Mouse (Mus musculus): ENCODE measurements around the gene Olfr1140. TPM values are rescaled to one million over a fixed set of nuclear protein-coding genes. Genes with fewer than 3 reads are reported as not detected.

Gene Olfr1140
- not detected for total RNA-seq (2021)
- long read RNA-seq, experiment 1: 0 reads
- long read RNA-seq, experiment 2: 0 reads

- no peak for DNase-seq
Observed at GRCm38 (mm10) chr2:87743452-87743851, at the start of gene Olfr1140. Gene Olfr1140, plus strand, starts transcription at chr2:87743752.

GRCm38 (mm10) chr2:87693847-87694246 is 49.7 kb upstream of the Olfr1140 start, which contains the start of gene Olfr1136:
Gene Olfr1136, minus strand, starts transcription at chr2:87693947.
- no peak for DNase-seq

- DNase-seq: no peak
Observed at GRCm38 (mm10) chr2:87713079-87713478, 30.5 kb upstream of the Olfr1140 start, which contains the start of gene Olfr1137. Gene Olfr1137, minus strand, starts transcription at chr2:87713179.

- DNase-seq: no peak
Observed at GRCm38 (mm10) chr2:87739878-87740277, 3.7 kb upstream of the Olfr1140 start, which contains the start of gene Olfr1138. Gene Olfr1138, minus strand, starts transcription at chr2:87739978.

- no peak for DNase-seq
Observed at GRCm38 (mm10) chr2:87753891-87754290, 10.3 kb downstream of the Olfr1140 start, which contains the start of gene Olfr1141. Gene Olfr1141, minus strand, starts transcription at chr2:87753991.

- DNase-seq: no peak
Observed at GRCm38 (mm10) chr2:87776143-87776542, 32.6 kb downstream of the Olfr1140 start.

GRCm38 (mm10) chr2:87779183-87779582 is 35.6 kb downstream of the Olfr1140 start, which contains the start of gene Olfr152:
Gene Olfr152, plus strand, starts transcription at chr2:87779483.
- no peak for DNase-seq

Other genes starting within 250 kb of the Olfr1140 start
- not detected for gene Pramel7, start 246.7 kb upstream of the Olfr1140 start, total RNA-seq (2021)
- gene Pramel6, start 237.2 kb upstream of the Olfr1140 start, total RNA-seq (2021): not detected
- not detected for gene Olfr153, start 212.0 kb upstream of the Olfr1140 start, total RNA-seq (2021)
- gene Olfr1128, start 198.2 kb upstream of the Olfr1140 start, total RNA-seq (2021): not detected
- gene Olfr1129, start 169.8 kb upstream of the Olfr1140 start, total RNA-seq (2021): not detected
- gene Olfr1130, start 137.5 kb upstream of the Olfr1140 start, total RNA-seq (2021): not detected
- not detected for gene Olfr1131, start 116.6 kb upstream of the Olfr1140 start, total RNA-seq (2021)
- gene Olfr1132, start 106.2 kb upstream of the Olfr1140 start, total RNA-seq (2021): not detected
- not detected for gene Olfr1133, start 96.4 kb upstream of the Olfr1140 start, total RNA-seq (2021)
- gene Olfr1134, start 85.3 kb upstream of the Olfr1140 start, total RNA-seq (2021): not detected
- gene Olfr1135, start 70.1 kb upstream of the Olfr1140 start, total RNA-seq (2021): not detected
- gene Olfr1136, start 49.8 kb upstream of the Olfr1140 start, total RNA-seq (2021): not detected
- not detected for gene Olfr1137, start 30.6 kb upstream of the Olfr1140 start, total RNA-seq (2021)
- not detected for gene Olfr1138, start 3.8 kb upstream of the Olfr1140 start, total RNA-seq (2021)
- not detected for gene Olfr1141, start 10.2 kb downstream of the Olfr1140 start, total RNA-seq (2021)
- not detected for gene Olfr152, start 35.7 kb downstream of the Olfr1140 start, total RNA-seq (2021)
- not detected for gene Olfr1143, start 56.8 kb downstream of the Olfr1140 start, total RNA-seq (2021)
- gene Olfr1145, start 66.1 kb downstream of the Olfr1140 start, total RNA-seq (2021): not detected
- gene Olfr1148, start 86.8 kb downstream of the Olfr1140 start, total RNA-seq (2021): not detected
- gene Olfr1150-ps1, start 100.2 kb downstream of the Olfr1140 start, total RNA-seq (2021): not detected
- gene Olfr1151, start 112.1 kb downstream of the Olfr1140 start, total RNA-seq (2021): not detected
- not detected for gene Olfr1152, start 122.7 kb downstream of the Olfr1140 start, total RNA-seq (2021)
- gene Olfr1153, start 151.2 kb downstream of the Olfr1140 start, total RNA-seq (2021): not detected
- not detected for gene Olfr1154, start 161.4 kb downstream of the Olfr1140 start, total RNA-seq (2021)
- gene Olfr1155, start 201.4 kb downstream of the Olfr1140 start, total RNA-seq (2021): not detected
- gene Olfr1156, start 209.3 kb downstream of the Olfr1140 start, total RNA-seq (2021): not detected
- gene Olfr1157, start 224.5 kb downstream of the Olfr1140 start, total RNA-seq (2021): not detected
- not detected for gene Olfr74, start 230.9 kb downstream of the Olfr1140 start, total RNA-seq (2021)
- not detected for gene Olfr1158, start 246.4 kb downstream of the Olfr1140 start, total RNA-seq (2021)

Data from gastrocnemius, postnatal 10 days (tissue).